Mouse (Mus musculus) heart, postnatal 0 days (tissue): ENCODE results near the gene Tmem191c.

ENCODE experiments used
- CTCF ChIP-seq: IDR thresholded peaks from 2 replicates; pipeline ENCODE4 v1.5.1; 2016; ENCODE audit warnings: antibody characterized with exemption, control low read depth, low read depth
- EP300 ChIP-seq: IDR thresholded peaks from 2 replicates; pipeline ENCODE4 v1.6.1; 2016; ENCODE audit warnings: antibody characterized with exemption, low read depth

DNA sequence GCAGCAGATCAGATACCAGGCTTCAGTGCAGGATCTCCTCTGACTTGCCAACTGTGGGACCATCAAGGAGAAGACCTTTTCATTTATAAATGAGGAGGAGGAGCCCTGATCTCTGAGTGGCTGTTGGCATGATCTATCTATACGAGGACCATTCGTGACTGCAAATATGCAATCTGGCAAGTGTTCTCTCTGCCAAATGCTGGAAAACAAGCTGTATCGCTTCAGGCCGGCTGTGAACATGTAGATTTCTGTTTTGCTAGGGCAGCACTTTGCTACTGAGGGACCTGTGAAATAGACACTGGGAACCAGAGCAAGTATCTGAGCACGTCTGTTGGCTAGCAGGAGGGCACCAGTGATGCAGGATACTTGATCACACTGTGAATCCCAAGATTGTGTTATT is 36.7 kb downstream of the Tmem191c start:
- no peak for TF ChIP-seq CTCF
- TF ChIP-seq EP300, result no peak
